Mouse (Mus musculus) heart, postnatal 10 days (tissue): ENCODE results near the gene Elobl. TPM values are rescaled to one million over a fixed set of nuclear protein-coding genes. Genes with fewer than 3 reads are reported as not detected.
"Not testable (repeated sequence)": the region's sequence is repeated elsewhere in the genome, so short reads cannot be mapped to it uniquely, and the experiment has no call there.

Experiments used
- DNase-seq, 2 experiments: peaks; one replicate each; pipeline ENCODE4 v3.0.0; 2021
- intact Hi-C: fragments of 180-260 bp; cut with DNase I; formaldehyde crosslinking; loops from one replicate; pipeline ENCODE4 v1.15.1; 2025
- total RNA-seq, 2 experiments: library from RNA; stranded (reverse); gene quantifications; 2 replicates each; pipeline ENCODE4 v1.2.3; 2021

The Elobl gene
- total RNA-seq, result not detected

GRCm38 (mm10) chr11:88966881-88967361 is at the start of gene Elobl:
Elobl (minus strand) TSS chr11:88966931.
- intact Hi-C loops, result no loop called here
- DNase-seq, result no peak

- intact Hi-C loops, result no loop called here
- DNase-seq, result no peak
Measured at GRCm38 (mm10) chr11:89012241-89012640, 45.5 kb upstream of the Elobl start.

GRCm38 (mm10) chr11:89009496-89009895 is 42.8 kb upstream of the Elobl start:
- intact Hi-C loops, result no loop called here

GRCm38 (mm10) chr11:89009066-89009465 is 42.3 kb upstream of the Elobl start:
- no peak for DNase-seq
- intact Hi-C loops, result no loop called here

More at GRCm38 (mm10) chr11:89009496-89009895, 42.8 kb upstream of the Elobl start:
- DNase-seq, result no peak

GRCm38 (mm10) chr11:89007582-89007981 is 40.9 kb upstream of the Elobl start:
- intact Hi-C loops, result no loop called here
- DNase-seq, result no peak

GRCm38 (mm10) chr11:89006404-89006803 is 39.7 kb upstream of the Elobl start:
- DNase-seq, result no peak
- intact Hi-C loops, result no loop called here

- intact Hi-C loops, result no loop called here
- no peak for DNase-seq
Measured at GRCm38 (mm10) chr11:89005473-89005872, 38.7 kb upstream of the Elobl start.

- no peak for DNase-seq
- intact Hi-C loops, result loop anchor here (2.0 kb wide), 1 partner anchor 17 kb away; no protein-coding TSS in a partner anchor
Measured at GRCm38 (mm10) chr11:89003726-89004125, 37.0 kb upstream of the Elobl start.

GRCm38 (mm10) chr11:89003078-89003477 is 36.3 kb upstream of the Elobl start:
- peak in 1 of 2 experiments; percentile 38 for DNase-seq
- intact Hi-C loops, result loop anchor here (2.0 kb wide), 1 partner anchor 18 kb away; no protein-coding TSS in a partner anchor

- intact Hi-C loops, result loop anchor here (2.0 kb wide), 1 partner anchor 18 kb away; no protein-coding TSS in a partner anchor
- DNase-seq, result no peak
Measured at GRCm38 (mm10) chr11:89002621-89003020, 35.9 kb upstream of the Elobl start.

GRCm38 (mm10) chr11:89002068-89002467 is 35.3 kb upstream of the Elobl start:
- intact Hi-C loops, result loop anchor here (2.0 kb wide), 1 partner anchor 19 kb away; no protein-coding TSS in a partner anchor
- DNase-seq, result no peak

GRCm38 (mm10) chr11:89001569-89001968 is 34.8 kb upstream of the Elobl start:
- intact Hi-C loops, result no loop called here
- no peak for DNase-seq

GRCm38 (mm10) chr11:89000527-89000819 is 33.7 kb upstream of the Elobl start:
- intact Hi-C loops, result no loop called here
- no peak for DNase-seq

GRCm38 (mm10) chr11:88999723-89000526 is 33.2 kb upstream of the Elobl start:
- peak in 1 of 2 experiments; percentile 48 for DNase-seq
- intact Hi-C loops, result no loop called here

- intact Hi-C loops, result no loop called here
- DNase-seq, result peak; percentile 94
Measured at GRCm38 (mm10) chr11:88998974-88999722, 32.4 kb upstream of the Elobl start, which contains the start of gene Trim25. Trim25 (plus strand) TSS chr11:88999376.

- intact Hi-C loops, result no loop called here
- no peak for DNase-seq
Measured at GRCm38 (mm10) chr11:88998406-88998805, 31.7 kb upstream of the Elobl start.

- intact Hi-C loops, DNase-seq: not testable (repeated sequence)
Measured at GRCm38 (mm10) chr11:88997343-88997742, 30.6 kb upstream of the Elobl start.

- peak; percentile 58 to 62 for DNase-seq
- intact Hi-C loops, result no loop called here
Measured at GRCm38 (mm10) chr11:88996427-88996826, 29.7 kb upstream of the Elobl start.

- DNase-seq, result no peak
- intact Hi-C loops, result no loop called here
Measured at GRCm38 (mm10) chr11:88995616-88996015, 28.9 kb upstream of the Elobl start.

- no peak for DNase-seq
- intact Hi-C loops, result no loop called here
Measured at GRCm38 (mm10) chr11:88994492-88994891, 27.8 kb upstream of the Elobl start.

- DNase-seq, result peak; percentile 77 to 84
- intact Hi-C loops, result loop anchor here (1.0 kb wide), 2 partner anchors 28 to 46 kb away; no protein-coding TSS in a partner anchor
Measured at GRCm38 (mm10) chr11:88993625-88994024, 26.9 kb upstream of the Elobl start.
